Mouse (Mus musculus): ENCODE measurements around the gene Tex48. TPM values are rescaled to one million over a fixed set of nuclear protein-coding genes. Genes with fewer than 3 reads are reported as not detected.

Gene Tex48
- polyA plus RNA-seq, 1 experiment from 2014 or later = not detected

Other genes starting within 250 kb of the Tex48 start
- 8.8 and 8.9 TPM in 2 replicates for gene Akna, start 219.1 kb downstream of the Tex48 start, polyA plus RNA-seq (2014; fragmentation: Nextera tagmentation; extraction: Ambion mirVana)
- 2.0 and 2.4 TPM in 2 replicates for gene Whrn, start 126.4 kb downstream of the Tex48 start, polyA plus RNA-seq (2014; fragmentation: Nextera tagmentation; extraction: Ambion mirVana)
- 191 and 204 TPM in 2 replicates for gene Atp6v1g1, start 77.7 kb downstream of the Tex48 start, polyA plus RNA-seq (2014; fragmentation: Nextera tagmentation; extraction: Ambion mirVana)
- 9.0 and 10.2 TPM in 2 replicates for gene Tmem268, start 63.6 kb downstream of the Tex48 start, polyA plus RNA-seq (2014; fragmentation: Nextera tagmentation; extraction: Ambion mirVana)
- gene Gm11213, start 17.2 kb downstream of the Tex48 start, polyA plus RNA-seq (2014; fragmentation: Nextera tagmentation; extraction: Ambion mirVana) = not detected in 2 replicates
- gene Gm11214, start 41.0 kb upstream of the Tex48 start, polyA plus RNA-seq (2014; fragmentation: Nextera tagmentation; extraction: Ambion mirVana) = not detected in 2 replicates
- gene Tnfsf15, start 122.7 kb upstream of the Tex48 start, polyA plus RNA-seq (2014; fragmentation: Nextera tagmentation; extraction: Ambion mirVana) = 0.08 TPM in 1 of 2 replicates, not detected in the other
- gene Tnfsf8, start 238.9 kb upstream of the Tex48 start, polyA plus RNA-seq (2014; fragmentation: Nextera tagmentation; extraction: Ambion mirVana) = not detected in 2 replicates

Measured in liver, embryonic 11.5 days (tissue).